Mouse (Mus musculus): ENCODE results near the gene Lrif1. TPM values are rescaled to one million over a fixed set of nuclear protein-coding genes. Genes with fewer than 3 reads are reported as not detected.
"Not testable (repeated sequence)": the region's sequence is repeated elsewhere in the genome, so short reads cannot be mapped to it uniquely, and the experiment has no call there.

Gene Lrif1
- 15.3 and 16.3 TPM in 2 replicates for polyA plus RNA-seq (2014; fragmentation: Nextera tagmentation; extraction: Ambion mirVana)

GRCm38 (mm10) chr3:106684830-106685229 lies at the start of gene Lrif1:
Lrif1 (plus strand) TSS chr3:106684987.
- Histone ChIP-seq H3K9me3 (ENCODE audit: control insufficient read depth, low read length) (no peaks in the 10 kb centered on the region), H3K36me3 (ENCODE audit: control insufficient read depth, insufficient read depth, low read length) (no peaks in the 10 kb centered on the region), H3K4me3 (ENCODE audit: low read depth, low read length) (peak within 1 kb of the TSS; percentile 57), H3K27ac (ENCODE audit: low read depth) (peak within 1 kb of the TSS; percentile 52; the same call in 1 of the 2 replicates), H3K9ac (ENCODE audit: low read length) (peak within 1 kb of the TSS; percentile 68), H3K4me1 (replicated peaks; ENCODE audit: control insufficient read depth, insufficient read depth, low read length) (peaks cover 3% of the 10 kb centered on the region; the same call in 1 of the 2 replicates), H3K4me2 (ENCODE audit: low read length) (peak within 1 kb of the TSS; percentile 60), H3K27me3 (replicated peaks; ENCODE audit: control insufficient read depth, insufficient read depth, low read length) (no peaks in the 10 kb centered on the region)
- ATAC-seq (replicated peaks; ENCODE audit: low FRiP score, low TSS enrichment, low read depth) (peak; percentile 95), DNase-seq (ENCODE audit: low spot score) (peak; percentile 86)
- WGBS: 2% methylated on average over 20 of the region's 20 CpGs

- not testable (repeated sequence) for H3K36me3 ChIP-seq (ENCODE audit: control insufficient read depth, insufficient read depth, low read length); H3K4me3 ChIP-seq (ENCODE audit: low read depth, low read length); H3K9ac ChIP-seq (ENCODE audit: low read length); H3K27me3 ChIP-seq (replicated peaks; ENCODE audit: control insufficient read depth, insufficient read depth, low read length); H3K4me1 ChIP-seq (replicated peaks; ENCODE audit: control insufficient read depth, insufficient read depth, low read length); H3K27ac ChIP-seq (ENCODE audit: low read depth); H3K9me3 ChIP-seq (ENCODE audit: control insufficient read depth, low read length); H3K4me2 ChIP-seq (ENCODE audit: low read length); DNase-seq (ENCODE audit: low spot score); ATAC-seq (replicated peaks; ENCODE audit: low FRiP score, low TSS enrichment, low read depth)
- 72% methylated on average over 14 of the region's 14 CpGs for WGBS
Measured at GRCm38 (mm10) chr3:106672811-106673210, 12.0 kb upstream of the Lrif1 start.

DNA sequence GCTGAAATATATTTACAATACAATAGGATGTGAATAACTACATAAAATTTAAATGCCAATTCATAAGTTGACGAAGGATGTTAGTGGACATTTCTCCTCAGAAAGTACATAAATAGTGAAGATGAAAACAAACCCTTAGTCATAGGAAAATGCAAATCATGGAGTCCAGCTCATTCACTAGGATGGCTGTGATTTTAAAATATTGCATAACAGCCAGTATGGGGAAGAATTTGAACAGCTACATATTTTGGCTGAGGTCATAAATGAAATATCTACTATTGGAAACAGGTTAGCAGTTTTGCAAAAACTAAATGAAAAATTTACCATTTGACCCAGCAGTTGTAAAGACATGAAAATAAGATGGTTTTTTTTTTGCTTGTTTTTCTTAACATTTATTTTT lies 594 bp downstream of the Lrif1 start:
- Histone ChIP-seq H3K9ac (ENCODE audit: low read length) (peak overlapping the region; percentile 68), H3K4me1 (replicated peaks; ENCODE audit: control insufficient read depth, insufficient read depth, low read length) (peaks cover 3% of the 10 kb centered on the region; the same call in 1 of the 2 replicates), H3K36me3 (ENCODE audit: control insufficient read depth, insufficient read depth, low read length) (no peaks in the 10 kb centered on the region), H3K4me3 (ENCODE audit: low read depth, low read length) (peak overlapping the region; percentile 57), H3K27me3 (replicated peaks; ENCODE audit: control insufficient read depth, insufficient read depth, low read length) (no peaks in the 10 kb centered on the region), H3K4me2 (ENCODE audit: low read length) (peak overlapping the region; percentile 60), H3K27ac (ENCODE audit: low read depth) (0 out of 2 replicates have a peak overlapping the region, but pooled peaks have one; percentile 52), H3K9me3 (ENCODE audit: control insufficient read depth, low read length) (0 out of 2 replicates have a peak, but pooled peaks cover 2% of the 10 kb centered on the region)
- DNase-seq (ENCODE audit: low spot score): no peak
- no peak for ATAC-seq (replicated peaks; ENCODE audit: low FRiP score, low TSS enrichment, low read depth)
- 43% methylated on average over 1 of the region's 1 CpGs for WGBS

GRCm38 (mm10) chr3:106721397-106722027 lies 36.7 kb downstream of the Lrif1 start:
- Histone ChIP-seq H3K4me2 (ENCODE audit: low read length) (peak overlapping the region; percentile 66), H3K9me3 (ENCODE audit: control insufficient read depth, low read length) (no peaks in the 10 kb centered on the region), H3K27ac (ENCODE audit: low read depth) (peak overlapping the region; percentile 92), H3K36me3 (ENCODE audit: control insufficient read depth, insufficient read depth, low read length) (no peaks in the 10 kb centered on the region), H3K4me1 (replicated peaks; ENCODE audit: control insufficient read depth, insufficient read depth, low read length) (no peaks in the 10 kb centered on the region), H3K9ac (ENCODE audit: low read length) (peak overlapping the region; percentile 39), H3K4me3 (ENCODE audit: low read depth, low read length) (peak overlapping the region; percentile 65), H3K27me3 (replicated peaks; ENCODE audit: control insufficient read depth, insufficient read depth, low read length) (0 out of 2 replicates have a peak, but pooled peaks cover 3% of the 10 kb centered on the region)
- WGBS: 2% methylated on average over 31 of the region's 31 CpGs
- ATAC-seq (replicated peaks; ENCODE audit: low FRiP score, low TSS enrichment, low read depth) (peak; percentile 99), DNase-seq (ENCODE audit: low spot score) (peak; percentile 94)

DNA sequence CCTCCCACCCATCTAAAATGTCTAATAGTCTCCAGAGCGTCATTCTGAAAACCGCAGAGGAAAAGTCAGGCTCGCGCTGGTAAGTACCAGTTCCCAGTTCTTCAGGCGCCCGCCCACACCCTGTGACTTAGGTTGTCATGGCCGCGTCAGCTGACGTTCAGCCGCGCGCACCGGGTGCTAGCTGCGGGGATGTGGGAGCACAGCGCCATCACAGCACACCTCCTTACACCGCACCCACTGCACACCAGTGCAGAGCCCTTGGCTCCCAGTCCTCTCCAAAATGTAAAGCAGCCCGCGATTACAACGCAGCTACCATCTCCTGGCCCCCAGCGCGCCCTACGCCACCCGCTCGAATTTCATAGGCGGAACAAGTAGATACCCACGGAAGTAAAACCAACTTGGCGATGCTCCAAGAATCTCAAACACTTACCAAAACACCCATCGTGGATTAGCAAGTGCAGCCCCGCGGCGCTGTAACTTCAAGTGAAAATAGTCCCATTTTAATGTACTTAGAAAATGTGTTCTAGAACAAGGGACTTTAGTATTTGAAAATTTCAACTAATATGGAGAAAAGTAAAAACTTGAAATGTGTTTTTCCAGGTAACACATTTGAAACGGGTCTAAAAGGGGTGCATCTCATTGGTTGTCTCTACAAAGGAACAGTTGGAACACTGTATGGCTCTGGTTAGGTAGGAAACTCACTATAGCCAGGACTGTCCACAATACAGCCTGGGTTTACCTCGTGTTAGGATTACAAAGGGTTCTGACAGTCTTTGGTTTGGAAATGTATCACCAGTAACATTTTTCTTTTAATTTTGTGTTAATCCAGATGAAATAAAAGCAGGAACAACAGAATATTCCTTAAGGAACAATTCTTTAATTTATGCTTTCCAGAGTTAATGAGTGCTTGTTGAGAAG lies 37.5 kb downstream of the Lrif1 start:
- H3K4me3 ChIP-seq (ENCODE audit: low read depth, low read length): peak overlapping the region; percentile 65
- no peaks in the 10 kb centered on the region for H3K36me3 ChIP-seq (ENCODE audit: control insufficient read depth, insufficient read depth, low read length)
- no peaks in the 10 kb centered on the region for H3K9me3 ChIP-seq (ENCODE audit: control insufficient read depth, low read length)
- ATAC-seq (replicated peaks; ENCODE audit: low FRiP score, low TSS enrichment, low read depth): peak; percentile 95
- H3K4me1 ChIP-seq (replicated peaks; ENCODE audit: control insufficient read depth, insufficient read depth, low read length): no peaks in the 10 kb centered on the region
- 0 out of 2 replicates have a peak, but pooled peaks cover 3% of the 10 kb centered on the region for H3K27me3 ChIP-seq (replicated peaks; ENCODE audit: control insufficient read depth, insufficient read depth, low read length)
- H3K4me2 ChIP-seq (ENCODE audit: low read length): peak overlapping the region; percentile 66
- DNase-seq (ENCODE audit: low spot score): peak; percentile 89
- WGBS: 2% methylated on average over 33 of the region's 33 CpGs
- H3K27ac ChIP-seq (ENCODE audit: low read depth): peak overlapping the region; percentile 92
- H3K9ac ChIP-seq (ENCODE audit: low read length): peak overlapping the region; percentile 39

DNA sequence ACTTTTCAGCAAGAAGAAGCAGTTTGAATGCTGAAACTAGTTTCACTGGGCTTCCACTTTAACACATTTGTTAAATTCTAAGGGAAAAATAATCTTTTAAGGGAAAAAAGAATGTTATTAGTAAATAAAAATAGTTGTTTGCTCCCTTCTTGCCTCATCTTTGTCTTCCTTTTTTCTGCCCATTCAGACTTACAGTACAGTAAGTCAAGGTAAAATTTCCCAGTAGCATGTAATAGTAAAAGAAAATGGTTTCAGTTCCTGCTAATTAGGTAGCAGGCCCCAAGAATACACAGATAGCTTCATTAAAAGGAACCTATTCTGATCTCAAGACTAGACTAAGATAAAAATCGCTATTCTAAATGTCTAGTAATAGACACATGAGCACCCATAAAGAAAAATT lies 71.1 kb downstream of the Lrif1 start:
- ATAC-seq (replicated peaks; ENCODE audit: low FRiP score, low TSS enrichment, low read depth) (no peak), DNase-seq (ENCODE audit: low spot score) (no peak)
- Histone ChIP-seq H3K27me3 (replicated peaks; ENCODE audit: control insufficient read depth, insufficient read depth, low read length) (no peaks in the 10 kb centered on the region), H3K4me3 (ENCODE audit: low read depth, low read length) (no peak overlapping the region), H3K36me3 (ENCODE audit: control insufficient read depth, insufficient read depth, low read length) (no peaks in the 10 kb centered on the region), H3K4me1 (replicated peaks; ENCODE audit: control insufficient read depth, insufficient read depth, low read length) (no peaks in the 10 kb centered on the region), H3K4me2 (ENCODE audit: low read length) (no peak overlapping the region), H3K9ac (ENCODE audit: low read length) (no peak overlapping the region), H3K9me3 (ENCODE audit: control insufficient read depth, low read length) (no peaks in the 10 kb centered on the region), H3K27ac (ENCODE audit: low read depth) (no peak overlapping the region)
- 61% methylated on average over 1 of the region's 1 CpGs for WGBS

DNA sequence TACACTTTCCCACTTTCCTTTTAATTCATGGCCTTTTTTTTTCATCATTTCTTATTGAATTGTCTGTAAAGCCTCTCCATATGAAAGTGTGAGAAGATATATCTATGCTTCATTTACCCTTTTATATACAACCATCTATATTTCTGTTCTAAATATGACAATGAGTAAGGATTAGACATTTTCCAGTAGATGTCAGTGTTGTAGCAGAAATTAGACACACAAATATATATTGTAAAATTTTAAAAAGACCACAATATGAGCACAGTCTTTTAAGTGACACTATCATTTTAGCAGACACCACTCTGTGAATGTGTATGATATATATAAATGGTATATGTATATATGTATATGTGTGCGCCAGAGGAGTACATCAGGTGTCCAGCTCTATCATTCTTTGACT lies 87.0 kb downstream of the Lrif1 start:
- WGBS: 92% methylated on average over 1 of the region's 1 CpGs
- no peak overlapping the region for H3K4me2 ChIP-seq (ENCODE audit: low read length)
- H3K9me3 ChIP-seq (ENCODE audit: control insufficient read depth, low read length): no peaks in the 10 kb centered on the region
- H3K27me3 ChIP-seq (replicated peaks; ENCODE audit: control insufficient read depth, insufficient read depth, low read length): no peaks in the 10 kb centered on the region
- no peak overlapping the region for H3K27ac ChIP-seq (ENCODE audit: low read depth)
- ATAC-seq (replicated peaks; ENCODE audit: low FRiP score, low TSS enrichment, low read depth): no peak
- no peaks in the 10 kb centered on the region for H3K4me1 ChIP-seq (replicated peaks; ENCODE audit: control insufficient read depth, insufficient read depth, low read length)
- no peak overlapping the region for H3K9ac ChIP-seq (ENCODE audit: low read length)
- H3K4me3 ChIP-seq (ENCODE audit: low read depth, low read length): no peak overlapping the region
- DNase-seq (ENCODE audit: low spot score): no peak
- H3K36me3 ChIP-seq (ENCODE audit: control insufficient read depth, insufficient read depth, low read length): no peaks in the 10 kb centered on the region

DNA sequence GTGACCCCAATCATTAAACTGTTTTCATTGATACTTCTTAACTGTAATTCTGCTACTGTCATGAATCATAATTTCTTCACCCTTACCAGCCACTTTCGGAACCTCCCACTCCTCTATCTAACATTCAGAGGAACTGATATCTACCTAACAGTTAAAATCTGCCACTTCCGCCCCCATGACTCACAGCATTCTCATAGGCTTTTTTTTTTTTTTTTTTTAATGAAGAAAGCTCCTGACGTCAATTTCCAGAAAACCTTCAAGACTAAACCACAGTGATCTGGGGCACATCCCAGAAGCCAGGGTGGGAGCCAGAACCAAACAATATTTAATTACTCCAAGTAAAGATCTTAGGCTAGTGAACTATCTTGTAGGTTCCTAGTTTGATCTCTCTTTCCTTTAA lies 100.3 kb downstream of the Lrif1 start:
- no peak overlapping the region for H3K27ac ChIP-seq (ENCODE audit: low read depth)
- 79% methylated on average over 3 of the region's 3 CpGs for WGBS
- no peak for ATAC-seq (replicated peaks; ENCODE audit: low FRiP score, low TSS enrichment, low read depth)
- H3K9ac ChIP-seq (ENCODE audit: low read length): no peak overlapping the region
- H3K4me1 ChIP-seq (replicated peaks; ENCODE audit: control insufficient read depth, insufficient read depth, low read length): no peaks in the 10 kb centered on the region
- H3K27me3 ChIP-seq (replicated peaks; ENCODE audit: control insufficient read depth, insufficient read depth, low read length): no peaks in the 10 kb centered on the region
- no peaks in the 10 kb centered on the region for H3K9me3 ChIP-seq (ENCODE audit: control insufficient read depth, low read length)
- no peak overlapping the region for H3K4me3 ChIP-seq (ENCODE audit: low read depth, low read length)
- no peak for DNase-seq (ENCODE audit: low spot score)
- H3K4me2 ChIP-seq (ENCODE audit: low read length): no peak overlapping the region
- H3K36me3 ChIP-seq (ENCODE audit: control insufficient read depth, insufficient read depth, low read length): no peaks in the 10 kb centered on the region
